Mouse (Mus musculus) stomach, embryonic 16.5 days (tissue): ENCODE measurements around the gene Wdr1. TPM values are rescaled to one million over a fixed set of nuclear protein-coding genes. Genes with fewer than 3 reads are reported as not detected.
"Not testable (repeated sequence)": the region's sequence is repeated elsewhere in the genome, so short reads cannot be mapped to it uniquely, and the experiment has no call there.

ENCODE experiments used
- ATAC-seq: fragments of 200-750 bp; cut with Nextera tagmentation; 2 replicates; pipeline ENCODE4 v1.8.0; 2017; ENCODE audit warnings: moderate number of reproducible peaks, moderate TSS enrichment; ENCODE audit not compliant: insufficient read depth, low FRiP score
- H3K27ac ChIP-seq: fragments of 300-500 bp; sonication (generic); 2 replicates; pipeline ENCODE4 v1.5.1; 2014; ENCODE audit warnings: low read length
- H3K27me3 ChIP-seq: fragments of 300-500 bp; sonication (generic); 2 replicates; pipeline ENCODE4 v1.6.1; 2014; ENCODE audit warnings: low read length, control low read depth, mixed read lengths; ENCODE audit not compliant: control insufficient read depth, insufficient read depth
- H3K36me3 ChIP-seq: fragments of 300-500 bp; sonication (generic); 2 replicates; pipeline ENCODE4 v1.6.1; 2014; ENCODE audit warnings: low read length; ENCODE audit not compliant: control insufficient read depth, insufficient read depth
- H3K4me1 ChIP-seq: fragments of 300-500 bp; sonication (generic); 2 replicates; pipeline ENCODE4 v1.6.1; 2014; ENCODE audit warnings: low read length, control low read depth, mixed read lengths; ENCODE audit not compliant: control insufficient read depth, insufficient read depth
- H3K4me2 ChIP-seq: fragments of 300-500 bp; sonication (generic); 2 replicates; pipeline ENCODE4 v1.6.1; 2014; ENCODE audit warnings: low read depth, low read length, mixed read lengths
- H3K4me3 ChIP-seq: fragments of 300-500 bp; sonication (generic); replicated peaks from 2 replicates; pipeline ENCODE4 v1.5.1; 2014; ENCODE audit warnings: mild to moderate bottlenecking, low read length
- H3K9ac ChIP-seq: fragments of 300-500 bp; sonication (generic); 2 replicates; pipeline ENCODE4 v1.6.1; 2014; ENCODE audit warnings: low read length
- H3K9me3 ChIP-seq: fragments of 300-500 bp; sonication (generic); replicated peaks from 2 replicates; pipeline ENCODE4 v1.6.1; 2016; ENCODE audit warnings: low read length, control low read depth; ENCODE audit not compliant: control insufficient read depth
- WGBS: fragments of 180-500 bp; shearing (Covaris S2); extraction: QIAGEN DNeasy Blood & Tissue Kit; methylation state at CpG from one replicate; pipeline ENCODE4 v1.1.7; 2014; 5-methylcytosine and 5-hydroxymethylcytosine counted together
- polyA plus RNA-seq: library from polyadenylated mRNA; unstranded; fragments of >200 nt; fragmentation: Nextera tagmentation; extraction: Ambion mirVana; gene quantifications from 2 replicates; pipeline ENCODE4 v1.2.1, GENCODE M21; 2015

The Wdr1 gene
- 252 and 291 TPM in 2 replicates for polyA plus RNA-seq

GRCm38 (mm10) chr5:38563121-38563520 lies at the start of gene Wdr1:
Wdr1 (minus strand) TSS chr5:38563221.
- Histone ChIP-seq H3K4me2 (peak within 1 kb of the TSS; percentile 60), H3K9ac (peak within 1 kb of the TSS; percentile 76), H3K9me3 (no peaks in the 10 kb centered on the region), H3K4me1 (peaks cover 25% of the 10 kb centered on the region), H3K27ac (peak within 1 kb of the TSS; percentile 98), H3K36me3 (peaks cover 6% of the 10 kb centered on the region), H3K4me3 (peak within 1 kb of the TSS; percentile 91), H3K27me3 (no peaks in the 10 kb centered on the region)
- WGBS = 73% methylated on average over 2 of the region's 2 CpGs
- ATAC-seq = no peak

- WGBS = 86% methylated on average over 3 of the region's 3 CpGs
- H3K4me1 ChIP-seq = no peaks in the 10 kb centered on the region
- no peaks in the 10 kb centered on the region for H3K27me3 ChIP-seq
- no peaks in the 10 kb centered on the region for H3K36me3 ChIP-seq
- H3K9ac ChIP-seq = no peak overlapping the region
- ATAC-seq = no peak
- no peaks in the 10 kb centered on the region for H3K9me3 ChIP-seq
- no peak overlapping the region for H3K4me2 ChIP-seq
- no peak overlapping the region for H3K4me3 ChIP-seq
- H3K27ac ChIP-seq = no peak overlapping the region
These were observed 48.1 kb upstream of the Wdr1 start for GRCm38 (mm10) chr5:38611118-38611517.

GRCm38 (mm10) chr5:38608219-38608618 lies 45.2 kb upstream of the Wdr1 start:
- not testable (repeated sequence) for ATAC-seq, H3K9ac ChIP-seq, H3K27me3 ChIP-seq, H3K4me2 ChIP-seq, H3K27ac ChIP-seq, H3K9me3 ChIP-seq, H3K4me3 ChIP-seq, H3K36me3 ChIP-seq, H3K4me1 ChIP-seq
- WGBS = 79% methylated on average over 4 of the region's 4 CpGs

DNA sequence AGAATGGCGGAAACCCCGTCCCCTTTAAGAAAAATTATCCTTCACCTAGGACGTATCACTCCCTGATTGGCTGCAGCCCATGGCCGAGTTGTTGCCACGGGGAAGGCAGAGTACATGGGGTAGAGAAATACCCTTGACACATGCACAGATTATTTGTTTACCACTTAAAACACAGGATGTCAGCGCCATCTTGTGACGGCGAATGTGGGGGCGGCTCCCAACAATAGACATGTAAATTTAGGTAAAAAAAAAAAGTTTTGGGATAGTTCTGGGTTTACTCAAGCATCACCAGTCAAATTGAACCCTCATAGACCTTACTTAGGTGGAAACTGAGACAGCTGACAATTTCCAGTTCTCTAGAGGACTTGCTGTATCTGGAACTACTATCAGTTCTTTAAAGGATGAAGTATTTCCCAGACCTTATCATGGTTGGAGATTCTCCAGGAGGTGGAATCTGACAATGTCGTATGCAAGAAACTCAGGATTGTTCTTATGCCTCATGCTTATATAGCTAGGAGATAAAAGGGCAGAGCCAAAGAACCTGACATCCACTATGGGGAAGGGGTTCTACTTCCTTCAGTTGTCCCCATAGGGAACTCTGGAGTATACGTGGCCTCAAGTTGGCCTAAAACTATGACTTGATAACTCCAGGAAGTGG lies 35.8 kb upstream of the Wdr1 start:
- 0 out of 2 replicates have a peak overlapping the region, but pooled peaks have one; percentile 27 for H3K4me2 ChIP-seq
- WGBS = 66% methylated on average over 11 of the region's 11 CpGs
- H3K4me3 ChIP-seq = peak overlapping the region; percentile 24
- H3K27me3 ChIP-seq = no peaks in the 10 kb centered on the region
- H3K9ac ChIP-seq = no peak overlapping the region
- no peaks in the 10 kb centered on the region for H3K9me3 ChIP-seq
- H3K36me3 ChIP-seq = no peaks in the 10 kb centered on the region
- no peak overlapping the region for H3K27ac ChIP-seq
- ATAC-seq = no peak
- H3K4me1 ChIP-seq = no peaks in the 10 kb centered on the region

- H3K27me3 ChIP-seq = no peaks in the 10 kb centered on the region
- H3K36me3 ChIP-seq = no peaks in the 10 kb centered on the region
- no peaks in the 10 kb centered on the region for H3K9me3 ChIP-seq
- H3K4me1 ChIP-seq = no peaks in the 10 kb centered on the region
- H3K27ac ChIP-seq = peak overlapping the region; percentile 15; the same call in 1 of the 2 replicates
- ATAC-seq = peak; percentile 47; the same call in 1 of the 2 replicates
- no peak overlapping the region for H3K4me2 ChIP-seq
- no peak overlapping the region for H3K4me3 ChIP-seq
- WGBS = 38% methylated on average over 9 of the region's 9 CpGs
- H3K9ac ChIP-seq = no peak overlapping the region
These were observed 25.9 kb upstream of the Wdr1 start for GRCm38 (mm10) chr5:38588924-38589323.

GRCm38 (mm10) chr5:38585450-38585849 lies 22.4 kb upstream of the Wdr1 start:
- Histone ChIP-seq H3K27me3 (no peaks in the 10 kb centered on the region), H3K27ac (no peak overlapping the region), H3K4me1 (no peaks in the 10 kb centered on the region), H3K4me2 (no peak overlapping the region), H3K36me3 (no peaks in the 10 kb centered on the region), H3K4me3 (no peak overlapping the region), H3K9me3 (no peaks in the 10 kb centered on the region), H3K9ac (no peak overlapping the region)
- 87% methylated on average over 2 of the region's 2 CpGs for WGBS
- no peak for ATAC-seq

DNA sequence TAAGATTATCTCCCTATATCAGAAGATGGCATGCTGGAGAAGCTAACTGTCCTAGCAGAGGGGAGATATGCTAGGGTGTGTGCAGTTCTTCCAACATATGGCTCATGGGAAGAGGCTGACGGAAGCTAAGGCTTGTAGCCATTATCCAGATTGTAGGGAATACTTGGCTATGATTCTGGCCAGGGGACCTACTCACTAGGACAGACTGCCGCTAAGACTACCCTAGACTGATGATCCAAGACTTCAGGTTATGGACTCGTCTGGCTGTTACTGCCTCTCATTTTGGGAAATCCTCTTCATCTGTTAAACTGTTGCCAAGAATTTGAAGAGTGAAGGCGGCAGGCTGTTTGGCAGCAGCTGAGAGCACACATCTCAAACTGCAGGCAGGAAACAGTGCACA lies 20.0 kb upstream of the Wdr1 start:
- no peaks in the 10 kb centered on the region for H3K9me3 ChIP-seq
- no peak overlapping the region for H3K4me3 ChIP-seq
- no peaks in the 10 kb centered on the region for H3K36me3 ChIP-seq
- H3K4me2 ChIP-seq = no peak overlapping the region
- no peak for ATAC-seq
- H3K27me3 ChIP-seq = no peaks in the 10 kb centered on the region
- WGBS = 72% methylated on average over 4 of the region's 4 CpGs
- H3K4me1 ChIP-seq = no peaks in the 10 kb centered on the region
- H3K27ac ChIP-seq = no peak overlapping the region
- H3K9ac ChIP-seq = no peak overlapping the region

DNA sequence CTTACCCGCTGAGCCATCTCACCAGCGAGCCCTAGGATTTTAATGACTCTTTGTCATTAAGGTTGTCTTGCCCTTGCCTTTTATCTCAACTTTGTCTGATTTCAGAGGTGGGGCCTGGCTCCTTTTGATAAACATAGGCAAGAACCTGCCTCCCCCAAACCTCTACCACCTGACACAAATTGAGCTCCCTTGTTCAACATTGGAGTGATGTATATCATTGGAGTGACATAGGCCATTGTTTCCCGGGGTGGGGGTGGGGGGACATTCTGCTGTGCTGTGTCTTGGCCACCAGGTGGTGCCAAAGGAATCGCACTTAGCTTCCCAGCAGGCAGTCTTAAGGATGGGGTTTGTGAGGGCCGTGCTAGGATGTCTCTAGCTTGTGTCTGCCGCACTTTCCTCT lies 17.7 kb upstream of the Wdr1 start:
- no peak overlapping the region for H3K27ac ChIP-seq
- 24% methylated on average over 6 of the region's 6 CpGs for WGBS
- H3K9ac ChIP-seq = no peak overlapping the region
- no peaks in the 10 kb centered on the region for H3K4me1 ChIP-seq
- no peaks in the 10 kb centered on the region for H3K27me3 ChIP-seq
- H3K9me3 ChIP-seq = no peaks in the 10 kb centered on the region
- peak; percentile 60; the same call in 1 of the 2 replicates for ATAC-seq
- no peak overlapping the region for H3K4me3 ChIP-seq
- H3K36me3 ChIP-seq = no peaks in the 10 kb centered on the region
- no peak overlapping the region for H3K4me2 ChIP-seq

DNA sequence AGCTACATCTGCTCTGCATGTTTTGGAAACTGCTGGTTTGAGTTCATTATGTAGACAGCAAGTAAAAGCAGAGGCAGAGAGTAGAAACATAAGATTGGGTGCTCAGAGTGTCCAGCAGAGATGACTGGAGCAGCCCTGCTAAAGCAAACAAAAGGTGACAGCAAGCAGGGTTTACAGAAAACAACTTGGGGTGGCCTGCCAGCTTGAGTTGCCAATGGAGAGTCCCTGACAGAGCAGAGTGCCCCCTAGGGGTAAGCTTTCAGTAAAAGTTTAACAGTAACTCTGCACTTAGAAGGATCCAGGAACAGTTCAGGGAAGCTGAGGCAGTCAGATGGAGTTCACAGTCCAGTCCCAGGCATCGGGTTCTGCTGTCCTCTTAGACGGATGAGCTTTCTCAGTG lies 7.9 kb upstream of the Wdr1 start:
- no peak overlapping the region for H3K4me2 ChIP-seq
- 60% methylated on average over 2 of the region's 2 CpGs for WGBS
- no peak overlapping the region for H3K27ac ChIP-seq
- no peak overlapping the region for H3K4me3 ChIP-seq
- no peaks in the 10 kb centered on the region for H3K27me3 ChIP-seq
- H3K9ac ChIP-seq = no peak overlapping the region
- no peaks in the 10 kb centered on the region for H3K36me3 ChIP-seq
- no peaks in the 10 kb centered on the region for H3K4me1 ChIP-seq
- H3K9me3 ChIP-seq = no peaks in the 10 kb centered on the region
- ATAC-seq = no peak
